Mouse (Mus musculus) hindlimb bud, embryonic 11.5 days (tissue): ENCODE measurements around the gene Med12.
"Not testable (repeated sequence)": the region's sequence is repeated elsewhere in the genome, so short reads cannot be mapped to it uniquely, and the experiment has no call there.

Experiments
- DNase-seq: peaks from one replicate; pipeline ENCODE4 v3.0.0-alpha.2; 2012; ENCODE audit warnings: low read depth, low spot score; ENCODE audit errors: extremely low spot score

Gene Med12

GRCm38 (mm10) chrX:101299473-101300426, 25.9 kb downstream of the Med12 start:
- no peak for DNase-seq

- no peak for DNase-seq
Measured at GRCm38 (mm10) chrX:101300427-101301030, 26.7 kb downstream of the Med12 start.

DNA sequence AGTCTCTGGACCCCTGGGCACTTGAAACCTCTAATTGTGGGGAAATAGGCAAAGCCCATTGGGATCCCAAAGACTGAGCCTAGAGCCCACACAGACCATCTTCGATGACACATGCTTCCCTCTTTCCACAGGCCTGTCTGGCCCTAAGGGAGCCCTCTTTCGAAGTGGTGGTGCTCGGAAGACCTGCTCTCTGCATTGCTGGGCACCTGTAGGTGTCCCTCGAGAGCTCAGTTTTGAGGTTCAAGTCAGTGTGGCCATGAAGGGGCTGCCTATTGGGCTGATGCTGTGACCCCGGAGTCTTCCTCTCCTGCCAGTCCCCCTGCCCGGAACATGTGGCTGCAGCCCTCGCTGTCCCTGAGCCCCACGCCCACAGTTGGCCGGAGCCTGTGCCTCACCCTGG, 27.8 kb downstream of the Med12 start:
- DNase-seq: no peak

DNA sequence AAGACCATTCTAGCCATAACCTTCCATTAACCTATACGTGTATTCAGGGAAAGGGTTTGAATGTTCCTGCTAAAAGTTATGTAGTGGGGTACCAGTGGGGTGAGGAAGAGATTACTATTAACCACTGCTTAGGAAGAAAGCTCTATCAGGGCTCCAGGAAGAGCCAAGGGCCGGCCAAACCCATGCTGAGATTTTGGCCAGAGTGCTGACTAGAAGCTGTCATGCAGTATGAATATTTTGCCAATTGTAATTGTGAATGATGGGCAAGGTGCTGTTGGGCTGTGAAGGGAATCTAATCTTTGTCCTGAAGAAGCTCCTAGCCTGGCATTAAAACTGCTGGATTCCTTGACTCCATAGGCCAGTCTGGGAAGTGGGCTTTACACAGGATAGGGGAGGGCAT, 30.8 kb downstream of the Med12 start:
- DNase-seq: no peak

DNA sequence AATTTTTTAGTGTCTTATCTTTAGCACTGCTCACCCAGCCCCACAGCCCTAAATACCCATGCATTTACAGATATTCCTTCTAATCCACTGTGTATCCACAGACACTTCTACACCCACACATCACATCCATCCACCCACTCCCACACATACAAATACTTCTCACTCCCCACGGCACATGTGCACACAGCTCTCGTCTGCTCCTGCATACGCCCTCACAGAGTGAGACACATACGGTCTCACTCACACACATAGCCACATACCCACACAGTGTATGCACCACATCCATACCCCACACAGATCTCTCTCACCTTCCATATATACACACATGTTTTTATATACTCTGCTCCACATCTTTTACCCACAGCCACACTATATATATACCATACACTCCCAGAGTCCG, 35.5 kb downstream of the Med12 start:
- DNase-seq: no peak

DNA sequence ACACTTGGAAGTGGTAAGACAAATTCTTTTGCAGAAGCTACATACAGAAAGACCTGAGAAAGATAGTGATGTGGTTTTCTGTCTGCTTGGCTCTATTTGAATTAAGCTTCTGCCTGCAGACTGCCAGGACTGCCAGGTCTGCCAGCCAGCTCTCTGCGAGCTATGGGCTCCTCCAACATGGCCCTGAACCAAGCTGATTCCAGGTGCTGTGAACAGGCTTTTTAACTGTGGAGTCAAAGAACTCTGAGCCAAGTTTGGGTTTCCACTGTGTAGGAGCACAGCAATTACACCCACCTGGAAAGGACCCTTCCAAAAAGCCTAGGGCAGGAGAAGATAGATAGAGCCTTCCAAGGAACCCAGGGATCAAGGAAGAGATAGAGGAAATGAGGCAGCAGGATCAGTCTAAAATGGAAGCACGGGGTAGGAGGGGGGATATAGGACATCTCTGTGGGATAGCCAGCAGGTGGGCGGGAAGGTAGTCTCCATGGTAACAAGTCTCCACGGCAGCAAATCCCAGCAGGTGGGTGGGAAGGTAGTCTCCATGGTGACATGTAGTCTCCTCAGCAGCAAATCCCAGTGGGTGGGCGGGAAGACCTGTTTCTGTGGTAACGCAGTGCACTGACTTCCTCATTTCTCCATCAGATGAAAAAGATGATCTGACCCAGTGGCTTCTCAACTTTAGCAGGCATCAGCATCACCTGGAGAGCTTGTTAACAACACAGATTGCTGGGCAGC, 40.0 kb downstream of the Med12 start:
- DNase-seq: no peak

DNA sequence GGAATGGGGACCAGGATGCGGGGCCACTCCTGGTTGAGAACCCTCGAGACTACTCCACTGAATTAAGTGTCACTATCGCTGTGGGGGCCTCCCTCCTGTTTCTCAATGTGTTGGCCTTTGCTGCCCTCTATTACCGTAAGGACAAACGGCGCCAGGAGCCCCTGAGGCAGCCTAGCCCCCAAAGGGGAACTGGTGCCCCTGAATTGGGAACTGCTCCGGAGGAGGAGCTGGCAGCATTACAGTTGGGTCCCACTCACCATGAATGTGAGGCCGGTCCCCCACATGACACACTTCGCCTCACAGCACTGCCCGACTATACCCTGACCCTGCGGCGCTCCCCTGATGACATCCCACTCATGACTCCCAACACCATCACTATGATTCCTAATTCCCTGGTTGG, 45.9 kb downstream of the Med12 start:
- no peak for DNase-seq

DNA sequence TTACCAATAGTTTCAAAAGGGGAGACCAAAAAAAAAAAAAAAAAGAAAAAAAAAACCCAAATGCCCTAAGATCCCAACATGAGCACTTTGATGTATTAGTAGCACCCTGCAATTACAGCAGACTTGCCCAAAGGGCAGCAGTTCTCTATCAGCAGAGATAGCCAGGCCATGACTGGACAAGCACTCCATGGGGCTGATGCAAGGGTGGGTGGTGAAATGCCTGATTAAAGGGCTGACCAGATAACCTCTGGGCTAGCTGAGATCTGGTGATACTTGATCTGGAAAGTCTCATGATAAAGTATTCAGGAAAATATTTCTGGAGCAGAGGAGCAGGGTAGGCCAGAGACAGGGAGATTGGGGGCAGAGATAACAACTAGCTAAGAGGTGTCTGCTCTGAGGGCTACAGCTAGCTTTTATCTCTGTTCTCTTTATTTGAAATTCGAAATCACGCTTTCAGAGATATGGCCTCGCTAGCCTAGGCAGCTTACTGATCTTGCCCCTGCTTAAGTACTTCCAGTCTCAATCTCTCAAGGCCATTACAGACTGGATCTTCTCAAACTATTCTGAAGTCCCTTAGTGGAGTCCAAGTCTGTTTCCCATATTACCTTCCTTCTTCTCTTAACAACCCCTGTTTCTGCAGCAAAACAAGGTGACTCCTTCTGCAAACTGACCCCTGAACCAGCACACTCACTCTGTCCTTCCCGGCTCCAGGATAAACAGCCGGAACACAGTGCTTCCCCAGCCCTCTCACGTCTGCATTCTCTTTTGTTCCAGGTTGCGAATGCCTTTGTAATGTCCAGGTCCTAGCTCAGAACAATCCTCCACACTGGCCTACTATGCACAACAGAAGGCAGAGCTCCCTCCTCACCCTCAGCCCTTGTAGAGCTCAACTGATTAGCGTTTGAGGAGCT, 52.4 kb downstream of the Med12 start:
- DNase-seq: no peak

- DNase-seq: peak; percentile 42
Measured at GRCm38 (mm10) chrX:101329372-101330028, 55.7 kb downstream of the Med12 start.

DNA sequence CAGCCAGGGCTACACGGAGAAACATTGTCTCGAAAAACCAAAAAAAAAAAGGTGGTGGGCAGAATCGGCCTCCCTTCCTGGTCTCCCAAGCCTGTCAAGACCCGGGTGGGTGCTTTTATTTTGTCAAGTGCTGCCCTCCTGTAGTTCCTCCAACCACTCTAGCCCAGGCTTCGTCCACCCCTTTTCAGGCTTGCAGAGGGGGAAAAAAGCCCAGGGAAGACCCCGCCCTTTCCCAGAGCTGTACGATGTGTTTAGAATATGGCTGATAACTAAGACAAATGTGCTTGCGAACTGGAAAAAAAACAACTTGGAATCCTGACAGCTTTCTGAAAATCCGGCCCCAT, 58.2 kb downstream of the Med12 start:
- DNase-seq: no peak

- DNase-seq: peak; percentile 86
Measured at GRCm38 (mm10) chrX:101332375-101333211, 58.8 kb downstream of the Med12 start.

DNA sequence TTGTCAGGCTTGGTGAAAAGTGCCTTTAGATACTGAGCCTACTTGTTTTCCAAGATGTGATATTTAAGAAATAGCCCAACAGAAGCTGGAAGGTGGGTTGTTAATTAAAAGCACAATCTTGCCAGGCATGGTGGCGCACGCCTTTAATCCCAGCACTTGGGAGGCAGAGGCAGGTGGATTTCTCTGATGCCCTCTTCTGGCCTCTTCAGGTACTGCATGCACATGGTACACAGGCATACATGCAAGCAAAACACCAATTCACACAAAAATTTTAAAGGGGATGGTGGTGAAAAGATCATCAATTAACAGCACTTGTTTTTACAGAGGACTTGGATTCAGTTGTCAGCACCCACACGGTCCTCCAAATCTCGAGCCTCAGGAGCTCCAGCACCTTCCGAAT, 60.8 kb downstream of the Med12 start:
- no peak for DNase-seq

DNA sequence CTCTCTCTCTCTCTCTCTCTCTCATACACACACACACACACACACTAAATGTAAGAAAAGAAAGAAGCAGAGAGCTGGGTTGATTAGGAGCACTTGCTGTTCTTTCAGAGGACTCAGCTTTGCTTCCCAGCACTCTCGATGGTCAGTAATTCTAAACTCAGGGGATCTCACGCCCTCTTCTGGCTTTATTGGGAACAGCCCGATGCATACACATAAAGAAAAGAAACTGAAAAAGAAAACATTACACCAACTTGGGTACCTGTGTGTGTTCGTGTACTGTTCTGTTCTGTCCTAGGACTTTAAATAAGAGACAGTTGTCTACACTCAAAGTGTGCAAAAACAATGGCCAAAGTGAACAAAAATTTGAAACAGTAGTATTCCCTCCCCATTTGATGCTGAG, 64.8 kb downstream of the Med12 start:
- DNase-seq: no peak

DNA sequence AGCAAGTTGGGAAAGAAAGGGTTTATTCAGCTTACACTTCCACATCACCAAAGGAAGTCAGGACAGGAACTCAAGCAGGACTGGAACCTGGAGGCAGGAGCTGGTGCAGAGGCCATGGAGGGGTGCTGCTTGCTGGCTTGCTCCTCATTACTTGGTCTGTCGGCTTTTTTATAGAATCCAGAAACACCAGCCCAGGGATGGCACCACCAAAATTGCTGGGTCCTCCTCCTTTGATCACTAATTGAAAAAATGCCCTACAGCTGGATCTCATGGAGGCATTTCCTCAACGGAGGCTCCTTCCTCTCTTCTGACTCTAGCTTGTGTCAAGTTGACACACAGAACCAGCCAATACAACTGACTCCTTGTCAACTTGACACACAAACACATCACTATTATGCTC, 69.0 kb downstream of the Med12 start:
- DNase-seq: not testable (repeated sequence)

DNA sequence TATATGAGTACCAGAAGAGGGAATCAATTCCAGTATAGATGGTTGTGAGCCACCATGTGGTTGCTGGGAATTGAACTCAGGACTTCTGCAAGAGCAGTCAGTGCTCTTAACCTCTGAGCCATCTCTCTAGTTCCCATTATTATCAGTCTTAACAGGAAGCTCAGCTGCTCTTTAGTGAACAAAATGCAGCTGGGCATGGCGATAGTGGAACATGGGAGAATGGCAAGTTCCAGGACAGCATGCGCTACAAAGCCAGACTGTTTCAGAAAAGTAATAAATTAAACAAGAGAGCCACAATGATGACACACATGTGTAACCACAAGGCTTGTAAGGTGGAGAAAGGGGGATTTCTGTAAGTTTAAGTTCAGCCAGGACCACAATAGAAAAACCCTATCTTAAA, 71.6 kb downstream of the Med12 start:
- no peak for DNase-seq

DNA sequence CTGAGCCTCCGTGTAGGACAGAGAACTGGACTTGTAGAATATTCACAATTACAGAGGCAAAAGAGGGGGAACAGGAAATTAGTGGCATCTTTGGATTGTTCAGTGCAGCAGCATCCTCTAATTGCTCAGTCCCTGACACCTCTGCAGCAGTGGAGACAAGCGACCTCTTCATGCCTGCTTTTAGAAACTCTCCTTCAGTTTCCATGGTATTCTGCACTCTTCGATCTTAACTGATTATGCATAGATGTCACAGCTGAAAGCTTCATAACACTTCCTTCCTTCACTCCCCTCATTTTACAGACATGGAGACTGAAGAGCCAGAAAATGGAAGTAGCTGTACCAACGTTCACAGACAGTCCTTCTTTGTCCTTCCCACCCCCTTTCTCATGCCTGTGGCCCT, 72.6 kb downstream of the Med12 start:
- DNase-seq: no peak
